Mouse (Mus musculus): ENCODE results near the gene Brinp1. TPM values are rescaled to one million over a fixed set of nuclear protein-coding genes. Genes with fewer than 3 reads are reported as not detected.
"Not testable (repeated sequence)": the region's sequence is repeated elsewhere in the genome, so short reads cannot be mapped to it uniquely, and the experiment has no call there.

Brinp1 gene
- total and polyA plus RNA-seq, 3 experiments = 0.08 to 0.20 (median 0.09) TPM

DNA sequence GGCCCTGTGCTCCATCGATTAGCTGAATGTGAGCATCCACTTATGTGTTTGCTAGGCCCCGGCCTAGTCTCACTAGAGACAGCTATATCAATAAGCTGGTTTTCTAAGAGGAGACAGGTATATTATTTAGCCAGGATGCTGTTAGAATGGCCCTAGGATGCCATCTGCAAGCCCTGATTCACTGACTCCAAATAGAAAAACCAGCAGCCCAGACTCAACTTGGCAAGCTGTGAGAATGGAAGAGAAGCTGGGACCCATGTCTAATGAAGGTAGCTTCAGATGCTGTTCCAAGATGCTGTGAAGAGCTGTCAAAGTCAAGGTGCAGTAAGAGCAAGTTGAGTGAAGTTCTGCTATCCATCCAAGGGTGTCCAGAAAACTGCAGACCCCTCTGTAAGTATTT is 89.5 kb downstream of the Brinp1 start:
- H3K36me3 ChIP-seq (ENCODE audit: control insufficient read depth, insufficient read depth, low read length) = no peaks in the 10 kb centered on the region
- no peak for DNase-seq
- TF ChIP-seq CTCF (IDR thresholded peaks at IDR 0.05) (no peak), EP300 (IDR thresholded peaks at IDR 0.05; ENCODE audit: insufficient read depth, low read depth, low read length) (no peak), POLR2A (IDR thresholded peaks at IDR 0.05; ENCODE audit: insufficient read depth, low read depth, low read length) (no peak)
- intact Hi-C loops (cut with DNase I) = no loop called here
- WGBS = 88% methylated on average over 2 of the region's 2 CpGs
- H3K4me1 ChIP-seq (ENCODE audit: control insufficient read depth, insufficient read depth, low read length) = no peaks in the 10 kb centered on the region
- H3K27me3 ChIP-seq (ENCODE audit: control insufficient read depth, insufficient read depth, low read length) = no peaks in the 10 kb centered on the region
- H3K79me2 ChIP-seq (replicated peaks; ENCODE audit: control insufficient read depth, insufficient read depth, low read length) = no peaks in the 10 kb centered on the region
- no peak overlapping the region for H3K9ac ChIP-seq (ENCODE audit: low read depth, low read length)
- no peak overlapping the region for H3K27ac ChIP-seq
- no peak overlapping the region for H3K4me3 ChIP-seq

GRCm38 (mm10) chr4:68856868-68857267 is 97.3 kb downstream of the Brinp1 start:
- Histone ChIP-seq H3K9ac (ENCODE audit: low read depth, low read length) (no peak overlapping the region), H3K36me3 (ENCODE audit: control insufficient read depth, insufficient read depth, low read length) (no peaks in the 10 kb centered on the region), H3K4me3 (no peak overlapping the region), H3K27me3 (ENCODE audit: control insufficient read depth, insufficient read depth, low read length) (no peaks in the 10 kb centered on the region), H3K79me2 (replicated peaks; ENCODE audit: control insufficient read depth, insufficient read depth, low read length) (no peaks in the 10 kb centered on the region), H3K4me1 (ENCODE audit: control insufficient read depth, insufficient read depth, low read length) (no peaks in the 10 kb centered on the region), H3K27ac (no peak overlapping the region)
- DNase-seq = peak in 1 of 2 experiments; percentile 2
- 61% methylated on average over 1 of the region's 1 CpGs for WGBS
- intact Hi-C loops (cut with DNase I) = no loop called here
- TF ChIP-seq CTCF (IDR thresholded peaks at IDR 0.05) (no peak), POLR2A (IDR thresholded peaks at IDR 0.05; ENCODE audit: insufficient read depth, low read depth, low read length) (no peak)

- intact Hi-C loops (cut with DNase I) = loop anchor here (5.0 kb wide), 1 partner anchor 827 kb away; no protein-coding TSS in a partner anchor
- WGBS = 57% methylated on average over 3 of the region's 3 CpGs
- no peaks in the 10 kb centered on the region for H3K36me3 ChIP-seq (ENCODE audit: control insufficient read depth, insufficient read depth, low read length)
- no peak for DNase-seq
- no peaks in the 10 kb centered on the region for H3K79me2 ChIP-seq (replicated peaks; ENCODE audit: control insufficient read depth, insufficient read depth, low read length)
- no peak overlapping the region for H3K9ac ChIP-seq (ENCODE audit: low read depth, low read length)
- no peaks in the 10 kb centered on the region for H3K27me3 ChIP-seq (ENCODE audit: control insufficient read depth, insufficient read depth, low read length)
- H3K27ac ChIP-seq = no peak overlapping the region
- H3K4me1 ChIP-seq (ENCODE audit: control insufficient read depth, insufficient read depth, low read length) = no peaks in the 10 kb centered on the region
- TF ChIP-seq EP300 (IDR thresholded peaks at IDR 0.05; ENCODE audit: insufficient read depth, low read depth, low read length) (no peak), POLR2A (IDR thresholded peaks at IDR 0.05; ENCODE audit: insufficient read depth, low read depth, low read length) (no peak), CTCF (IDR thresholded peaks at IDR 0.05) (no peak)
- no peak overlapping the region for H3K4me3 ChIP-seq
Observed at GRCm38 (mm10) chr4:68849671-68850070, 104.5 kb downstream of the Brinp1 start.

- WGBS = 76% methylated on average over 1 of the region's 1 CpGs
- no peak overlapping the region for H3K27ac ChIP-seq
- no peak overlapping the region for H3K9ac ChIP-seq (ENCODE audit: low read depth, low read length)
- no peaks in the 10 kb centered on the region for H3K79me2 ChIP-seq (replicated peaks; ENCODE audit: control insufficient read depth, insufficient read depth, low read length)
- no peaks in the 10 kb centered on the region for H3K4me1 ChIP-seq (ENCODE audit: control insufficient read depth, insufficient read depth, low read length)
- H3K4me3 ChIP-seq = no peak overlapping the region
- intact Hi-C loops (cut with DNase I) = loop anchor here (5.0 kb wide), 1 partner anchor 825 kb away; no protein-coding TSS in a partner anchor
- no peaks in the 10 kb centered on the region for H3K36me3 ChIP-seq (ENCODE audit: control insufficient read depth, insufficient read depth, low read length)
- TF ChIP-seq CTCF (IDR thresholded peaks at IDR 0.05) (no peak), POLR2A (IDR thresholded peaks at IDR 0.05; ENCODE audit: insufficient read depth, low read depth, low read length) (no peak), EP300 (IDR thresholded peaks at IDR 0.05; ENCODE audit: insufficient read depth, low read depth, low read length) (no peak)
- no peak for DNase-seq
- no peaks in the 10 kb centered on the region for H3K27me3 ChIP-seq (ENCODE audit: control insufficient read depth, insufficient read depth, low read length)
Observed at GRCm38 (mm10) chr4:68846976-68847375, 107.2 kb downstream of the Brinp1 start.

- intact Hi-C loops (cut with DNase I) = loop anchor here (5.0 kb wide), 1 partner anchor 824 kb away; no protein-coding TSS in a partner anchor
- peak; percentile 71 for TF ChIP-seq CTCF (IDR thresholded peaks at IDR 0.05)
- no peak for TF ChIP-seq EP300 (IDR thresholded peaks at IDR 0.05; ENCODE audit: insufficient read depth, low read depth, low read length)
- Histone ChIP-seq H3K4me1 (ENCODE audit: control insufficient read depth, insufficient read depth, low read length) (no peaks in the 10 kb centered on the region), H3K27me3 (ENCODE audit: control insufficient read depth, insufficient read depth, low read length) (no peaks in the 10 kb centered on the region), H3K27ac (no peak overlapping the region), H3K36me3 (ENCODE audit: control insufficient read depth, insufficient read depth, low read length) (no peaks in the 10 kb centered on the region), H3K9ac (ENCODE audit: low read depth, low read length) (no peak overlapping the region), H3K79me2 (replicated peaks; ENCODE audit: control insufficient read depth, insufficient read depth, low read length) (no peaks in the 10 kb centered on the region), H3K4me3 (no peak overlapping the region)
- WGBS = 38% methylated on average over 3 of the region's 3 CpGs
- DNase-seq = no peak
Observed at GRCm38 (mm10) chr4:68845964-68846363, 108.2 kb downstream of the Brinp1 start.

- H3K4me1 ChIP-seq (ENCODE audit: control insufficient read depth, insufficient read depth, low read length); intact Hi-C loops (cut with DNase I); H3K9ac ChIP-seq (ENCODE audit: low read depth, low read length); H3K27me3 ChIP-seq (ENCODE audit: control insufficient read depth, insufficient read depth, low read length); H3K4me3 ChIP-seq; H3K79me2 ChIP-seq (replicated peaks; ENCODE audit: control insufficient read depth, insufficient read depth, low read length); DNase-seq; H3K27ac ChIP-seq; H3K36me3 ChIP-seq (ENCODE audit: control insufficient read depth, insufficient read depth, low read length): not testable (repeated sequence)
Observed at GRCm38 (mm10) chr4:68813997-68814396, 140.2 kb downstream of the Brinp1 start.

All from heart, adult 2 months (tissue).